Mouse (Mus musculus): ENCODE data around the gene Smyd5.

- TF ChIP-seq CTCF (IDR thresholded peaks at IDR 0.05; ENCODE audit: extremely low read depth, insufficient read length, insufficient replicate concordance, low read depth, low read length) (no peak), POLR2A (IDR thresholded peaks at IDR 0.05; ENCODE audit: low read depth, low read length) (no peak)
Measured at GRCm38 (mm10) chr6:85402613-85403012, 29.2 kb upstream of the Smyd5 start.

All from small intestine, adult 2 months (tissue).